Mouse (Mus musculus) heart, embryonic 12.5 days (tissue): ENCODE data around the gene Gm20708. TPM values are rescaled to one million over a fixed set of nuclear protein-coding genes. Genes with fewer than 3 reads are reported as not detected.

ENCODE experiments used
- ATAC-seq: fragments of 200-750 bp; cut with Nextera tagmentation; 2 replicates; pipeline ENCODE4 v1.8.0; 2017; ENCODE audit warnings: moderate TSS enrichment, moderate library complexity; ENCODE audit not compliant: insufficient number of reproducible peaks, low FRiP score
- H3K27ac ChIP-seq: fragments of 300-500 bp; sonication (generic); 2 replicates; pipeline ENCODE4 v1.5.1; 2016; ENCODE audit warnings: mild to moderate bottlenecking, moderate library complexity; ENCODE audit not compliant: poor library complexity, severe bottlenecking
- H3K27me3 ChIP-seq: fragments of 300-500 bp; sonication (generic); replicated peaks from 2 replicates; pipeline ENCODE4 v1.6.1; 2016; ENCODE audit warnings: mild to moderate bottlenecking, moderate library complexity
- H3K36me3 ChIP-seq: fragments of 300-500 bp; sonication (generic); 2 replicates; pipeline ENCODE4 v1.6.1; 2016; ENCODE audit warnings: mild to moderate bottlenecking, moderate library complexity
- H3K4me1 ChIP-seq: fragments of 300-500 bp; sonication (generic); replicated peaks from 2 replicates; pipeline ENCODE4 v1.6.1; 2016; ENCODE audit warnings: mild to moderate bottlenecking
- H3K4me2 ChIP-seq: fragments of 300-500 bp; sonication (generic); 2 replicates; pipeline ENCODE4 v1.6.1; 2016; ENCODE audit warnings: mild to moderate bottlenecking, moderate library complexity
- H3K4me3 ChIP-seq: fragments of 300-500 bp; sonication (generic); 2 replicates; pipeline ENCODE4 v1.5.1; 2016; ENCODE audit warnings: mild to moderate bottlenecking
- H3K9ac ChIP-seq: fragments of 300-500 bp; sonication (generic); 2 replicates; pipeline ENCODE4 v1.6.1; 2016; ENCODE audit warnings: mild to moderate bottlenecking, moderate library complexity
- H3K9me3 ChIP-seq: fragments of 300-500 bp; sonication (generic); replicated peaks from 2 replicates; pipeline ENCODE4 v1.6.1; 2016; ENCODE audit warnings: mild to moderate bottlenecking, moderate library complexity
- WGBS: fragments of 180-500 bp; shearing (Covaris S2); methylation state at CpG from one replicate; pipeline ENCODE4 v1.1.7; 2016; 5-methylcytosine and 5-hydroxymethylcytosine counted together
- polyA plus RNA-seq: library from polyadenylated mRNA; unstranded; fragments of >200 nt; fragmentation: Nextera tagmentation; extraction: Ambion mirVana; gene quantifications from 2 replicates; pipeline ENCODE4 v1.2.1, GENCODE M21; 2016

Gm20708 gene
- polyA plus RNA-seq, 1 experiment from 2014 or later = 0.78 TPM

- Histone ChIP-seq H3K27me3 (peaks cover 16% of the 10 kb centered on the region), H3K36me3 (no peaks in the 10 kb centered on the region), H3K4me3 (peak overlapping the region; percentile 36), H3K4me2 (peak overlapping the region; percentile 73), H3K9ac (peak overlapping the region; percentile 65), H3K27ac (no peak overlapping the region), H3K4me1 (peaks cover 24% of the 10 kb centered on the region), H3K9me3 (no peaks in the 10 kb centered on the region)
- 10% methylated on average over 22 of the region's 22 CpGs for WGBS
- peak; percentile 84 for ATAC-seq
These were observed 17.1 kb upstream of the Gm20708 start for GRCm38 (mm10) chr11:117792281-117792888.

GRCm38 (mm10) chr11:117794035-117794551 lies 15.4 kb upstream of the Gm20708 start:
- Histone ChIP-seq H3K9ac (no peak overlapping the region), H3K9me3 (no peaks in the 10 kb centered on the region), H3K36me3 (no peaks in the 10 kb centered on the region), H3K4me1 (peaks cover 40% of the 10 kb centered on the region), H3K4me2 (no peak overlapping the region), H3K27me3 (peaks cover 16% of the 10 kb centered on the region), H3K4me3 (no peak overlapping the region), H3K27ac (no peak overlapping the region)
- 52% methylated on average over 4 of the region's 4 CpGs for WGBS
- no peak for ATAC-seq

- Histone ChIP-seq H3K36me3 (no peaks in the 10 kb centered on the region), H3K27me3 (peaks cover 9% of the 10 kb centered on the region; the same call in 1 of the 2 replicates), H3K27ac (no peak overlapping the region), H3K9me3 (no peaks in the 10 kb centered on the region), H3K4me1 (peaks cover 30% of the 10 kb centered on the region), H3K4me2 (no peak overlapping the region), H3K9ac (no peak overlapping the region), H3K4me3 (no peak overlapping the region)
- no peak for ATAC-seq
- 35% methylated on average over 5 of the region's 5 CpGs for WGBS
These were observed 12.5 kb upstream of the Gm20708 start for GRCm38 (mm10) chr11:117796954-117797353.

GRCm38 (mm10) chr11:117797511-117798159 lies 11.8 kb upstream of the Gm20708 start, which contains the start of gene 6030468B19Rik:
TSS of gene 6030468B19Rik (plus strand) at chr11:117797660.
- peaks cover 23% of the 10 kb centered on the region for H3K4me1 ChIP-seq
- peak; percentile 70 for ATAC-seq
- H3K9ac ChIP-seq = peak within 1 kb of the TSS; percentile 28; the same call in 1 of the 2 replicates
- peak within 1 kb of the TSS; percentile 4; the same call in 1 of the 2 replicates for H3K4me3 ChIP-seq
- 33% methylated on average over 9 of the region's 9 CpGs for WGBS
- H3K27me3 ChIP-seq = peaks cover 9% of the 10 kb centered on the region; the same call in 1 of the 2 replicates
- peak within 1 kb of the TSS; percentile 30 for H3K4me2 ChIP-seq
- H3K27ac ChIP-seq = no peak within 1 kb of the TSS
- H3K36me3 ChIP-seq = no peaks in the 10 kb centered on the region
- no peaks in the 10 kb centered on the region for H3K9me3 ChIP-seq

- Histone ChIP-seq H3K27ac (no peak overlapping the region), H3K9me3 (no peaks in the 10 kb centered on the region), H3K4me1 (peaks cover 22% of the 10 kb centered on the region), H3K4me3 (peak overlapping the region; percentile 4; the same call in 1 of the 2 replicates), H3K27me3 (peaks cover 12% of the 10 kb centered on the region), H3K9ac (peak overlapping the region; percentile 28; the same call in 1 of the 2 replicates), H3K36me3 (no peaks in the 10 kb centered on the region), H3K4me2 (peak overlapping the region; percentile 30)
- peak; percentile 52; the same call in 1 of the 2 replicates for ATAC-seq
- WGBS = 13% methylated on average over 2 of the region's 2 CpGs
These were observed 11.3 kb upstream of the Gm20708 start for GRCm38 (mm10) chr11:117798160-117798541.

GRCm38 (mm10) chr11:117799174-117799573 lies 10.3 kb upstream of the Gm20708 start:
- peaks cover 11% of the 10 kb centered on the region for H3K27me3 ChIP-seq
- H3K4me1 ChIP-seq = peaks cover 22% of the 10 kb centered on the region
- no peak overlapping the region for H3K4me3 ChIP-seq
- H3K9me3 ChIP-seq = no peaks in the 10 kb centered on the region
- ATAC-seq = no peak
- H3K9ac ChIP-seq = no peak overlapping the region
- H3K4me2 ChIP-seq = peak overlapping the region; percentile 20; the same call in 1 of the 2 replicates
- 62% methylated on average over 5 of the region's 5 CpGs for WGBS
- H3K36me3 ChIP-seq = no peaks in the 10 kb centered on the region
- H3K27ac ChIP-seq = no peak overlapping the region

GRCm38 (mm10) chr11:117800038-117800437 lies 9.4 kb upstream of the Gm20708 start:
- Histone ChIP-seq H3K4me2 (no peak overlapping the region), H3K27ac (no peak overlapping the region), H3K9me3 (no peaks in the 10 kb centered on the region), H3K27me3 (peaks cover 11% of the 10 kb centered on the region), H3K4me1 (peaks cover 22% of the 10 kb centered on the region), H3K4me3 (no peak overlapping the region), H3K36me3 (no peaks in the 10 kb centered on the region), H3K9ac (no peak overlapping the region)
- WGBS = 87% methylated on average over 7 of the region's 7 CpGs
- ATAC-seq = no peak

- Histone ChIP-seq H3K27me3 (peaks cover 9% of the 10 kb centered on the region), H3K27ac (no peak overlapping the region), H3K9me3 (no peaks in the 10 kb centered on the region), H3K36me3 (no peaks in the 10 kb centered on the region), H3K9ac (no peak overlapping the region), H3K4me3 (no peak overlapping the region), H3K4me1 (peaks cover 22% of the 10 kb centered on the region), H3K4me2 (no peak overlapping the region)
- no peak for ATAC-seq
- 72% methylated on average over 7 of the region's 7 CpGs for WGBS
These were observed 7.8 kb upstream of the Gm20708 start for GRCm38 (mm10) chr11:117801650-117802049.

- Histone ChIP-seq H3K9me3 (no peaks in the 10 kb centered on the region), H3K4me3 (no peak overlapping the region), H3K27me3 (peaks cover 9% of the 10 kb centered on the region), H3K9ac (no peak overlapping the region), H3K27ac (no peak overlapping the region), H3K36me3 (no peaks in the 10 kb centered on the region), H3K4me2 (no peak overlapping the region), H3K4me1 (peaks cover 13% of the 10 kb centered on the region)
- no peak for ATAC-seq
- 94% methylated on average over 3 of the region's 3 CpGs for WGBS
These were observed 6.2 kb upstream of the Gm20708 start for GRCm38 (mm10) chr11:117803166-117803688.

- no peaks in the 10 kb centered on the region for H3K9me3 ChIP-seq
- no peak overlapping the region for H3K4me2 ChIP-seq
- 95% methylated on average over 6 of the region's 6 CpGs for WGBS
- ATAC-seq = no peak
- H3K4me1 ChIP-seq = peaks cover 20% of the 10 kb centered on the region
- no peak overlapping the region for H3K9ac ChIP-seq
- peaks cover under 1% of the 10 kb centered on the region; the same call in 1 of the 2 replicates for H3K36me3 ChIP-seq
- no peak overlapping the region for H3K4me3 ChIP-seq
- H3K27ac ChIP-seq = no peak overlapping the region
- peaks cover 9% of the 10 kb centered on the region for H3K27me3 ChIP-seq
These were observed 2.7 kb upstream of the Gm20708 start for GRCm38 (mm10) chr11:117806781-117807180.

- H3K27me3 ChIP-seq = peaks cover 3% of the 10 kb centered on the region; the same call in 1 of the 2 replicates
- peak overlapping the region; percentile 67 for H3K4me3 ChIP-seq
- no peaks in the 10 kb centered on the region for H3K9me3 ChIP-seq
- peak; percentile 83 for ATAC-seq
- under 1% methylated on average over 21 of the region's 21 CpGs for WGBS
- H3K4me2 ChIP-seq = peak overlapping the region; percentile 95
- H3K36me3 ChIP-seq = peaks cover 38% of the 10 kb centered on the region
- peak overlapping the region; percentile 77 for H3K9ac ChIP-seq
- peaks cover 34% of the 10 kb centered on the region for H3K4me1 ChIP-seq
- H3K27ac ChIP-seq = peak overlapping the region; percentile 24
These were observed 1.1 kb downstream of the Gm20708 start for GRCm38 (mm10) chr11:117810401-117811046.
